8 mouse cellular contexts compared by ENCODE assay signal in genomic region chr3:63919634-63920033, GRCm38 (mm10). TPM values are rescaled to one million over a fixed set of nuclear protein-coding genes. Genes with fewer than 3 reads are reported as not detected.
A peak's percentile ranks its signal among the peaks of the same experiment; 100 is the strongest.
DNase-seq lines count a peak whose midpoint lies in the region; ATAC-seq and TF ChIP-seq lines count a peak whose summit lies in the region.

No protein-coding gene starts in this region.

- H3K4me3 ChIP-seq in heart, postnatal 0 days (ENCODE audit: low read depth, low read length): no peak overlapping the region
- H3K4me3 ChIP-seq in heart, embryonic 12.5 days: no peak overlapping the region

- WGBS in heart, postnatal 0 days: 54% methylated on average over 3 of the region's 3 CpGs
- 64% methylated on average over 3 of the region's 3 CpGs for WGBS in heart, embryonic 12.5 days

- no peak overlapping the region for H3K4me2 ChIP-seq in heart, postnatal 0 days (ENCODE audit: low read depth, low read length)
- no peak overlapping the region for H3K4me2 ChIP-seq in heart, embryonic 12.5 days

- no peaks in the 10 kb centered on the region for H3K9me3 ChIP-seq in heart, postnatal 0 days (replicated peaks; ENCODE audit: control insufficient read depth, low read length)
- no peaks in the 10 kb centered on the region for H3K9me3 ChIP-seq in heart, embryonic 12.5 days (replicated peaks)

- no peaks in the 10 kb centered on the region for H3K4me1 ChIP-seq in heart, postnatal 0 days (ENCODE audit: control insufficient read depth, insufficient read depth)
- H3K4me1 ChIP-seq in heart, embryonic 12.5 days (replicated peaks): no peaks in the 10 kb centered on the region

- ATAC-seq in heart, postnatal 0 days (ENCODE audit: insufficient read depth, low read depth): no peak
- ATAC-seq in heart, embryonic 12.5 days (ENCODE audit: insufficient number of reproducible peaks, low FRiP score): no peak

- H3K9ac ChIP-seq in heart, postnatal 0 days (replicated peaks; ENCODE audit: low read depth, low read length): no peak overlapping the region
- no peak overlapping the region for H3K9ac ChIP-seq in heart, embryonic 12.5 days

- peak; percentile 45 for TF ChIP-seq CTCF in heart, postnatal 0 days (IDR thresholded peaks at IDR 0.05; ENCODE audit: low read depth)

- TF ChIP-seq EP300 in heart, postnatal 0 days (IDR thresholded peaks at IDR 0.05; ENCODE audit: low read depth): no peak

- H3K36me3 ChIP-seq in heart, postnatal 0 days (replicated peaks; ENCODE audit: control insufficient read depth, insufficient read depth, low read length): peaks cover 22% of the 10 kb centered on the region; the same call in 1 of the 2 replicates
- H3K36me3 ChIP-seq in heart, embryonic 12.5 days: peaks cover 26% of the 10 kb centered on the region

- no peak overlapping the region for H3K27ac ChIP-seq in heart, postnatal 0 days (ENCODE audit: low read depth)
- no peak overlapping the region for H3K27ac ChIP-seq in heart, embryonic 12.5 days (ENCODE audit: poor library complexity, severe bottlenecking)

- H3K27me3 ChIP-seq in heart, postnatal 0 days (ENCODE audit: control insufficient read depth, insufficient read depth, low read length): no peaks in the 10 kb centered on the region
- no peaks in the 10 kb centered on the region for H3K27me3 ChIP-seq in heart, embryonic 12.5 days (replicated peaks)

- DNase-seq in heart, postnatal 0 days (ENCODE audit: low spot score): no peak
- DNase-seq in A20 (ENCODE audit: low read depth, low spot score) (peak; percentile 45), R1 (ENCODE audit: low read depth, low spot score) (peak; percentile 46)
- DNase-seq in induced T-regulatory cell, adult 2 months (ENCODE audit: low read depth): peak; percentile 61
- DNase-seq in retina, postnatal 1 day: peak; percentile 58
- DNase-seq in urinary bladder, adult 2 months (ENCODE audit: low spot score): no peak
- no peak for DNase-seq in frontal cortex, postnatal 14 days (ENCODE audit: low spot score in 2 of 2)

RNA-seq across cellular contexts. Expression of gene E130311K13Rik, which starts 9.6 kb away (rescaled TPM):
- 2.4 and 3.1 TPM in 2 replicates for total RNA-seq in heart, postnatal 0 days (2014; rRNA removed; ENCODE audit: low replicate concordance)
- polyA plus RNA-seq in heart, postnatal 0 days (2015; fragmentation: Nextera tagmentation; extraction: Ambion mirVana): 6.0 and 7.3 TPM in 2 replicates
- polyA plus RNA-seq in heart, embryonic 12.5 days (2016; fragmentation: Nextera tagmentation; extraction: Ambion mirVana): 5.3 and 5.7 TPM in 2 replicates
- polyA plus RNA-seq in urinary bladder, adult 2 months (2012; rRNA removed): 7.7 and 7.9 TPM in 2 replicates

RNA-seq across cellular contexts. Expression of gene Plch1, which starts 20.4 kb away (rescaled TPM):
- total RNA-seq in heart, postnatal 0 days (2014; rRNA removed; ENCODE audit: low replicate concordance): not detected in 2 replicates
- 0.07 and 0.14 TPM in 2 replicates for polyA plus RNA-seq in heart, postnatal 0 days (2015; fragmentation: Nextera tagmentation; extraction: Ambion mirVana)
- 0.50 and 0.68 TPM in 2 replicates for polyA plus RNA-seq in heart, embryonic 12.5 days (2016; fragmentation: Nextera tagmentation; extraction: Ambion mirVana)
- 0.35 and 0.47 TPM in 2 replicates for polyA plus RNA-seq in urinary bladder, adult 2 months (2012; rRNA removed)

RNA-seq across cellular contexts. Expression of gene Slc33a1, which starts 44.9 kb away (rescaled TPM):
- 24.0 and 31.9 TPM in 2 replicates for total RNA-seq in heart, postnatal 0 days (2014; rRNA removed; ENCODE audit: low replicate concordance)
- polyA plus RNA-seq in heart, postnatal 0 days (2015; fragmentation: Nextera tagmentation; extraction: Ambion mirVana): 9.4 TPM in 2 replicates
- 10.3 and 10.7 TPM in 2 replicates for polyA plus RNA-seq in heart, embryonic 12.5 days (2016; fragmentation: Nextera tagmentation; extraction: Ambion mirVana)
- polyA plus RNA-seq in urinary bladder, adult 2 months (2012; rRNA removed): 17.5 and 21.4 TPM in 2 replicates

RNA-seq across cellular contexts. Expression of gene Gmps, which starts 56.3 kb away (rescaled TPM):
- 19.0 and 20.9 TPM in 2 replicates for total RNA-seq in heart, postnatal 0 days (2014; rRNA removed; ENCODE audit: low replicate concordance)
- 26.4 and 27.4 TPM in 2 replicates for polyA plus RNA-seq in heart, postnatal 0 days (2015; fragmentation: Nextera tagmentation; extraction: Ambion mirVana)
- 45.6 TPM in 2 replicates for polyA plus RNA-seq in heart, embryonic 12.5 days (2016; fragmentation: Nextera tagmentation; extraction: Ambion mirVana)
- 8.9 and 9.6 TPM in 2 replicates for polyA plus RNA-seq in urinary bladder, adult 2 months (2012; rRNA removed)

Comparison
In these comparisons a context has a peak if more than half of its experiments do, and no peak if none do; other contexts are left out.
1. DNase-seq: peak in A20 (single experiment), R1 (single experiment), induced T-regulatory cell, adult 2 months (single experiment) and retina, postnatal 1 day (single experiment); none in heart, postnatal 0 days (single experiment), urinary bladder, adult 2 months (single experiment) and frontal cortex, postnatal 14 days (0 of 2).